Mouse (Mus musculus) left cerebral cortex, adult 11 months (tissue): ENCODE data around the gene 4930595D18Rik.

Experiments
- DNase-seq: peaks from one replicate; pipeline ENCODE4 v3.0.0; 2022; ENCODE audit warnings: low spot score

4930595D18Rik gene

DNA sequence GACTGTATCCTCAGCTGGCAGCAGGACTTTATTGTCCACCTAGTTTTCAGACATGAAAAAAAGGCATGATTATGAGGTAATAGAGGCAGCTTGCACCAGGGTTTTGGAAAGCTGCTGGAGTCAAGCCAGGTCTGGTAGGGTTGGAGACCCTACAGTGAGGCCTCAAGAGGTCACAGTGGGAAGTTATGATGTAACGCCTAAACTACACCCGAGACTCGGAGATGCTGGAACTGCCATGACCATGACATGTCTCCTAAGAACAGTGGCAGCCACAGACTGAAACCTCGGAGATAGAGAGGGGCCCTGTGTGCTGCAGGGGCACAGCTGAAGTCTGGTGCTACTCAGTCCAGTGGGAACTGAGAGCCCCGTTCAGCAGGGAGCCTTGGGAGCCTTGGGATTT is at the start of gene 4930595D18Rik:
TSS of gene 4930595D18Rik (minus strand) at position 16 of the 400 bp plus-strand sequence.
- no peak for DNase-seq

DNA sequence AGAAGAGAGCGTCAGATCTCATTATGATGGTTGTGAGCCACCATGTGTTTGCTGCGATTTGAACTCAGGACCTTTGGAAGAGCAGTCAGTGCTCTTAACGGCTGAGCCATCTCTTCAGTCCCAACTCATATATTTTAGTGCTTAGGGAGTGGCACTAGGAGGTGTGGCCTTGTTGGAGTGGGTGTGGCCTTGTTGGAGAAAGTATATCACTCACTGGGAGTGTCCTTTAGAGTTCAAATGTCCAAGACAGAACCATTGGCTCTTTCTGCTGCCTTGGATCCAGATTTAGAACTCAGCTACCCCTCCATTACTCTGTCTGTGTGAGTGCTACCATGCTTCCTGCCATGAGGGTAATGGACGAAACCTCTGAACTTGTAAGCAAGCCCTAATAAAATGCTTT is 49.5 kb upstream of the 4930595D18Rik start:
- no peak for DNase-seq

DNA sequence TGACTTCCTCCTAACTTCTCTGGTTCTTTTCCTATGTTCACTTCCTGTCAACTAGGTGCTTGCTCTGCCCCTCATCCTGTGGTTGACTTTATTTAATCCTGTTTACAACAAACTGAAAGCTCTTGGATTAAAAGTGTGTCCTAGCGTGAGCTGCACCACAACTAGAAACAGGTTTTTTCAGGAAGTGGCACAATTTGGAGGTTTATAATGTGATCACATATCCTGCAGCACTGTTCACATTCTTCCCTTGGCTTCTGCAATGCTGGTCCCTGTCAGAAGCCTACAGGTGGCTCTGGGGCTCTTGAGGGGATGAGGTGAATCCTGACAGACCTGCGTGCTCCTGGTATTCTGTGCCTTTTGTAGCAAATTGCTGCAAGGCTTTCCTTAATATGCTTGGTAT is 46.5 kb upstream of the 4930595D18Rik start:
- no peak for DNase-seq

DNA sequence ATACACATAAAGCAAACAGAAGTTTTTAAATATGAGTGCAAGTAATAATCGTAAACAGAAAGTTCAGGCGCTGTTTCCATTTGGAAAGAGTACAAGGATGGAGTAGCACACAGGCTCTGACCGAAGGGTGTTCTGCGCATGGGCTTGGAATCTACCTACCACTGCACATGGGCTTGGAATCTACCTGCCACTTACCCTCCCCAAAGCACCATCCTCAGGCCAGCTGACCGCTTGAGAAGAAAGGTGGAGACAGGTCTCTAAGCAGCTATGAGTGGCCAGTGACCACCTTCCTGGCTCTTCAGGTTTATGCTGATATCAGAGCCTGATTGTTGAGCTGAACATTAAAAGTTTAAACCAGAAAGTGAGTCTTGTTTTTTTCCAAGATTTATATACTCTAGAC is 44.2 kb upstream of the 4930595D18Rik start:
- DNase-seq: no peak

DNA sequence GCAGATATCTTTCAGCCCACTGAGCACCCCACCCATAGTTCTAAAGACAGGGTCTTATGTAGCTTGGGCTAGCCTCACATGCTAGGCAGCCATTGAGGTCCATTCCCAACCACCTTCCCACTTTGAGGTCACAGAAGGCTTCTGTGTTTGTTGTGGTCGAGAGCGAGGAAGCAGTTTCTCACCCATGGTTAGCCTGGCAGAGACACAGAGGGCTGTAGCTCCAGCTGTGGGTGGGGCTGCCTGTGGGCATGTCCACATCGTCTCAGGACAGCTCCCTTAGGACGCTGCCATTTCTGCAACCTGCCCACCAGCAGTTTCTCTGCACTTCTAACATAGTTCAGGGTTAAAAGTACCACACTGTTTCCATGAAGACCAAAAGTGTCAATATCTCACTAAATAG is 43.1 kb upstream of the 4930595D18Rik start:
- no peak for DNase-seq

DNA sequence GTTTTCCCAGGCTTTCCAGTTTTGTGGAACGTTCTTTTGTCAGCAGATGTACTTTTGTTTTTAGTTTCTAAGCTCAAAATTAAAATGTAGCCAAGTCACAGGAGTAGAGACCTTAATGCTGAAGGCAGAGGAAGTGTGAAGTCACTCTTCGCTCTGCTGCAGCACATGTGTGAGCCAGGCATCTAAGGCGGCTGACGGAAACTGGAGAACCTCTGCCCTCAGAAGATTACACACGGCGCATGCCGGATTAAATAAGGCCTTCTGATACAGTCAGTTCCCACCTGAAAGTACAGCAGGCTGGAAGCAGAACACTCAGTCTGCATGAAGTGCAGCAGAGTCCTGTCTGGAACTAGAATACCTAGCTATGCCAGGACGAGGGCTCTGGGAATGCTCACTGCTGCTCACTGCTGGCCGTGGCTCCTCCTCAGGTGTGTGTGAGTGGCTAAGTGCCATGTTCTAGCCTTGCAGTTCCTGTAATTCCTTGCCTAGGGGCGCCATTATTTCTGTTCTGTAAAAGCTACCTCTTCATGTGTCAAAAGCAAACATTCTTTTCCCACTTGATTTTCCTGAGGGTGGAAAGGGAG is 41.0 kb upstream of the 4930595D18Rik start:
- DNase-seq: no peak

DNA sequence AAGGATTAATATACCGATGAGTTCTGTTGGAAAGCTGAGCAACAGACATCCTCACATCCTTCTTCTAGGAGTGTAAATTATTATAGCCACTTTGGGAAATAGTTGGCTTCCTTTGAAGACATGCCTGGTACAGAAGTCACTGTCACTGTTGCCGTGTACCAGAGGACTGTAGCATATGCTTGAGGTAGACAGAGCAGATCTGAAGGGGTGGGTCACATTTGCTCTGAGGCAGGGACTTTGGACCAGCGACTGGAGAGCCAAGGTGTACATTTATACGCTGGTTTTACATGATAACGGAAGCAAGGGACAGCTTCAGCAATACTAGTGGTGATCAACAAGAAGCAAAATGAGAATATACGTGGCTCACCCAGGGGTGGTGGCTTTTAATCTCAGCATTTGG is 34.6 kb upstream of the 4930595D18Rik start:
- no peak for DNase-seq

DNA sequence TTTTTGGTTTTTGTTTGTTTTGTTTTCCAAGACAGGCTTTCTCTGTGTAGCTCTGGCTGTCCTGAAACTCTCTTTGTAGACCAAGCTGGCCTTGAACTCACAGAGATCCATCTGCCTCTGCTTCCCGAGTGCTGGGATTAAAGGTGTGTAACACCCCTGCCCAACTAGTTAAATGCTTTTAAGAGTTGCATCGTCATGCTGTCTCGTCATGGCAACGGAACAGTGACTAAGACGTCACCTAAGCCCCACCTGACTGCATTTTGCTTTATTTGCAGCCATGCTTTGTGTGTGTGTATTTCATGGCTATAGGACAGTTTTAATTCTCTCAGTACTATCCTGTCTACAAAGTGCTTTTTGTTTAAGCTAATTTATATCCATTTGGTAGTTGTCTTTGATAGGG is 27.4 kb upstream of the 4930595D18Rik start:
- no peak for DNase-seq

DNA sequence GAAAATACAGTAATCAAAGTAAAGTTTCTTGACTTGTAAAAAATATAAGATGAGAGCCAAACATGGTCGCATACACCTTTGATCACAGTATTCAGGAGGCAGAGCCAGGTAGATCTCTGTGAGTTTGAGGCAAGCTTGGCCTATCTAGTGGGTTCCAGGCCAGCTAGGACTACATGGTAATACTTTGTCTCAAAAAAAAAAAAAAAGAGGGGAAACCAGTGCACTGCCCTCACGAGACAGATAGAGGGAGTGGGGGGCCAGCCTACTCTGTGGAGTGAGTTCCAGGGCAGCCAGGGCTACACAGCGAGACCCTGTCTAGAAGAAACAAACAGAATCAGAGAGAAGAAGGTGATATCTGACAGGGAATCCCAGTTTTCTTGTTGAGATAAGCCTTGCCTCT is 23.4 kb upstream of the 4930595D18Rik start:
- DNase-seq: no peak

DNA sequence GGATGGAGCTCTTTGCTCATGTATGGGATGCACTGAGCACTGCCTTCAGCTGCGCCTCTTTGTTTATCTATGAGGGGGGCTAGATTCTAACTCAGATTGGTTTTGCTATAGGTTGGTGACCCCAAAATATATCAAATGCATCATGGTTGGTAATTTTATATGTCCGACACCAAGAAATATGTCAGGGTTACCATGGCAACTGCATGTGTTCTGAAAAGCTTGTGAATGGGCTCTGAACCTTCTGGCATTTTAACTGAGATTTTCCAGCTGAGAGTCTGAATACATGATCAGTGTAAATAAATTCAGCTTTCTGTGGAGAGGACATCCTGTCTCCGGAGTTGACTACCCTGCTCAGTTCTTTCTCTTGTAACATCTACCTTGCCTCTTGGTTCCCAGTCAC is 19.7 kb upstream of the 4930595D18Rik start:
- peak; percentile 19 for DNase-seq

DNA sequence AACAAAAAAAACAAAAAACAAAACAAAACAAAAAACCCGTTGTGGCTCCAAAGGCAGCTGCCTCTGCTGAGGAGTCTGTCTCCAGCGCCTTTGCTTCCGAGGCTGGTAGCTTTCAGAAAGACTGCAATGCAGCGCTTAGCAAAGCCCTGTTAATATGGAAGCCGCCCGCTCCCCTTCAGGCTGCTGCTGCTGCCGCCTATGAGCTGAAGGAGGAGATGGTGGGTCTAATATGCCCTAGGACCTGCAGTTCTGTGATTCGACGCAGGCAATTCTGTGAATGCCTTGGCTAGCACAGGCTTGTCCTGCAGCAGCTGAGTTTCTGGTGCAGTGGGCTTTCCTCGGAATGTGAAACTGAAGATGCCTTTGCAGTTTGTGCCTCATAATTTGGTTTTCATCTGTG is 18.8 kb upstream of the 4930595D18Rik start:
- no peak for DNase-seq

DNA sequence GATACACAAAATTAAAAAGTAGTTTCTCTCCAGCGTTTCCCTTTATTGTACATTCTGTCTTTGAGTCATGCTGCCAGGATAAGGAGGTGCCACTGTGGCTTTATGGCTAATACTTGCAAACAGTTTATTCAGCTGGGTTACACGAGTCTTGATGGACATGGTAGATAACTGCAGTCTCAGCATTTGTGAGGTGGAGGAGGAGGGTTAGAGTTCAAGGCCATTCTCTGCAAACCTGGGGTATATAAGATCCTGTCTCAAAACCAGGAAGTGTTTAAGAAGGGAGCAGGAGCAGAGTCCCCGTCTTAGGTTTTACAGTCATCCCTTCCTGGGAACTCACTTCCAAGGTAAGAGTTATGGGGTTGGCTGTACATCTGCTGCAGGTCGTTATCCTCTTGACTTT is 12.3 kb upstream of the 4930595D18Rik start:
- no peak for DNase-seq

DNA sequence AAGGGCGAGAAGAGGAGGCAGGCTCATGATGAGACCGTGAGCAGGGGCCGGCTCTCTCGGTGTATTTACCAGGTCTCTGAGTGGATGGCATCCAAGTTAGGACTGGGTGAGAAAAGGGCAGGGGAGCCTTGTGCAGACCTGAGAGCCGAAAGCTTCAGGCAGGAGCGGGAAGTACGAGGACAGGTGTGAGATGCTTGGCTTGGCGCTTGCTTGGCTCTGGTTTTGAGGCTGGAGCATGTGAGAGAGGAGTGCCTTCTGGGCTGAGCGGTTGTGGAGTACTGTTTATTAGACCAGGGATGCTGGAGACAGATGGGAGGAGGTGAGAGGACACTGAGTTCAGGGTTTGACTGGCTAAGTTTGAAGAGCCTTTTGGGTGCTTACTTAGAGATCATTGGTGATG is 9.0 kb upstream of the 4930595D18Rik start:
- no peak for DNase-seq

DNA sequence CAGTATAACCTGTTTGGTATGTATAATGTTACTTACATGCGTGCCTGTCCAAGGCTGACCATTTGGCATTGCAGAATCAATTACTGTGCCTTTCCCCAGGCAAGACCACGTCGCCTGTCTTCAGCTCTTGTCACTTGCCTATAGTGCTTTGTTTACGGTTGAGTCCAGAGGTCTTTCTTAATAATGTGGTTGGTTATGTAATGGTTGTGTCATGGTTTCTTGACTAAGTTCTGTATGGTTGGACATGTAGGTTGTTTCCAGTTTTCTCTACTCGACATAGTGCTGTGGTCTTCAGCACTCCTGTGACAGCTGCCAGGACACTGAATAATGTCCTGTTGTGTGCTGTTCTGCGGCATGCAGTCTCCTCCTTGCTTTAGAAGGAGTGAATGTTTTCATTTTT is 8.5 kb upstream of the 4930595D18Rik start:
- DNase-seq: no peak

DNA sequence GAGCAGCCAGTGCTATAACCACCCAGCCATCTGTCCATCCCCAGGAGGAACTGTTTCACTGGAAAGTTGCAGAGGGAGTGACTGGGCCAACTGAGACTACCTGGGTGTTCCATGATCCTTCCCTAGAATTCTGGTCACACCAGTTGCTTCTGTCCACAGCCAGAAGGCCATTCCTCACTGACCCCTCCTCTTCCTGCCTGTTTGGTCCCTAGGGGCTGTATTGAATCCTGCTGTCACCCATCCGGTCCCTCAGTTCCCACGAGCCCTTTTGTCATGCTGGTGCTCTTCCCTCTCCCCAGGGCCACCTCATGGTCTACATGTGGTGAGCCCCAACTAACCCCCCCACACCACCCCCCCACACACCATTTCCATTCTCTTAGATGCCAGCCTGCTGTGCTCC is 6.6 kb upstream of the 4930595D18Rik start:
- DNase-seq: no peak

DNA sequence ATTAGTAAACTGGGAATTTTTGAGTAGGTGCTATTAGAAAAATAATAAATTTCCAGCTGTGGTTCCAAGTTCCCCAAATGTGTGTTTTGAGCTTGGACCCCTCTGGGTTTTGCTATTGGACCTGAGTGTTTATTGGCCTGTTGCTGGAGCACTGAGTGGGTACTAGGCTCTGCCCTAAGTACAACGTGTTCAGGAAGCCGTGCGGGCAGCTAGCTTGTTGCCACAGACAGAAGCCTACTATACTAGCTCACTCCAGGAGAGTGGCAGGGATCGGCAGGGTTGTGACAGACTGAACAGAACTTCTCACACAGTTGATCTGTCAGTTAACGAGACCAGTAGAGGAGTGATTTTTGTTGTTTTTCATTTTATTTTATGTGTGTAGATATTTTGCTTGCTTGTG is 6.1 kb upstream of the 4930595D18Rik start:
- DNase-seq: no peak

DNA sequence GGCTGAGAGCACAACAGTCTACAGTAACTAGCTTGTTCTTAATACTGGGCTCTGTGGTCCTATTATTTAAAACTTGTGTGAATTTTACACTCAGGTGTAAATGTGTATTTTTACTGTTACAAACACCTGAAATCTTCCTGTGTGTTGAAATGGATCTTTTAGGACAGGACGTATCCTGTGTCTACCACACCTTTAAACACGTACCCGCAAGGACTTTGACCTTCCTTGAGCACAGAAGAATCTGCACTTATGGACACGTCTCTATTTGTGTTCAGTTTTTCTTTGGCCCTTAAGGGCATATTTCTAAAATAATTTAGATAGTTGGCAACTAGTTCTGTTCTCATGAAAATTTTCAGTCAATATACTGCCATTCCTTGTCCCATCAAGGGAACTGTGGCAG is 4.0 kb upstream of the 4930595D18Rik start:
- DNase-seq: no peak

DNA sequence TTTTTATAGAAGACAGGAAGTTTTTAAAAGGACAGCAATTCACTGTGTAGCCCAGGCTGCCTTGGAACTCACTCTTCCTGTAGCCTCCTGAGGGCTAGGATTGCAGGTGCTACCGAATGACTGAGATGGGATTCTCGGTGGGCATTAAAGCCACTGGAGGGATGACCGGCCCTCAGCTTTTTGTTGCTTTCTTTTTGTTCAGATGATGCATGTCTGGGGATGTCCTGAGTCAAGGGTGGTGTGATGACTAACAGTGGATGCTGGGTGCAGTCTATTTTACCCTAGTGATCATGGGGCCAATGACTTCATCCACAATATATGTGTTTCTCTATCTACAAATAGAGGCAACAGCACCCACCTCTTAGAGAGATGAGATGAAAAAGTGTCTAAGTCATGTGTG is 2.7 kb upstream of the 4930595D18Rik start:
- no peak for DNase-seq

DNA sequence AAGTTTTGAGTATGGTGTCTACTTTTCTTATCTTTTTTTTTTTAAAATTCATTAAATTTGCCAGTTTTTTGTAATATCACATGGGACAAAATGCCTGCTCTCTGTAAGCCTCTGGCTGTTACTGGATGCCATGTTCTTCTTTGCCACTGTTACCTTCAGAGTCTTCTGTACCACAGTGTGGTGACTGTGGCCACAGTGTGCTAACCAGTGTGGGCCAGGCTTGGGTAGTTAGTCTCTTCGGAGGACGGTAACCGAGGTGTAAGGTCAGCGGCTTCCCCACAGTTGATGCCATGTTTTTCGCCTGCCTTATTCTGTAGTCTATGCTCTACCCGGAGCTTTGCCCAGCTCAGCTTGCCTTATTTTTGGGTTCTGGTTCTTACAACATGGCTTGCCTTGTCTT is 1.9 kb downstream of the 4930595D18Rik start:
- DNase-seq: no peak

DNA sequence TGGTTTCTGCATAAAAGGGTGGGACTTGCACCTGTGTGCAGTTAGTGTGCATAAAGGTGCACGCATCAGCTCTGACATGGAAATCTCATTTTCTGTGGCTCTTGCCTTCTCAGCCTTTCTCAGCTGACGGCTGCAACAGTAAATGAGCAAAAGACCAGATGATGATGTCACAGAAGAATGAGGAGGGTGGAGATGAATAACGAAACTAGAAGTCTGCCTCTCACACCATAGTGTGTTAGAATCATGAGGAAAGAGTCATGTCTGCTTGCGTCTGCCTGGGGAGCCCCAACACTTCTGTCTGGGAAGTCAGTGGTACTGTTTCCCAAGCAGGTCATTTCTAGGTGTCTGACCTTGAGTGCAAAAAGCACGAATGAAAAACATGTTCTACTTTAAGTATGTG is 2.4 kb downstream of the 4930595D18Rik start:
- no peak for DNase-seq

DNA sequence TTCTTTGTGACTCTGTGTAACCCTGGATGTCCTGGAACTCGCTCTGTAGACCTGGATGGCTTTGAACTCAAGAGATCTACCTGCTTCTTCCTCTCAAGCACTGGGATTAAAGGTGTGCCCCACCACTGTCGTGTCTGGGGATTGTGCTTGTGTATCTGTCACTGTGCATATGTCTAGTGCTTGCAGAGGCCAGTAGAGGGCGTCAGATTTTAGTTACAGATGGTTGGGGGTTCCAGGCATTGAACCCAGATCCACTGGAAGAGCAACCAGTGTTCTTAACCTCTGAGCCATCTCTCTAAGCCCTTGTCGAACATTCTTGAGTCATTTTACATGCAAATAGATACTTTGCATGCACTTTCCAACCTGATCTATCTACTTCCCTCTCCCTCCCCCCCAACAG is 5.5 kb downstream of the 4930595D18Rik start:
- DNase-seq: no peak

DNA sequence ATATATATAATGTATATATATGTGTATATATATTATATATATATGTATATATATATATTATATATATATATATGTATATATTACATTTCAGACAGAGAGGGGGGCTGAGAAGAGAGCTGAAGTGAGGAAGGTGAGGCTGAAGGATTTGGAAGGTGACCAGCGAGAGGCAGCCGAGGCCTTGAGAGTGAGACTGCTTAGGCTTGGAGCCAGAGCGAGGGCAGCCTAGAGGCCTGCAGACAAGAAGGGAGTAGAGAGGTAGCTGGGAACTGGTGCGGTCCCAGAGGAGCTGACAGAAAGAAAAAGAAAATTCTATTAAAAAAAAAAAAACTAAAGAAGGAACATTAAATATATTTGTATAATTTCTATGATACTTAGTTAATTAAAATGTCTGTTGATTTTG is 15.4 kb downstream of the 4930595D18Rik start:
- no peak for DNase-seq

DNA sequence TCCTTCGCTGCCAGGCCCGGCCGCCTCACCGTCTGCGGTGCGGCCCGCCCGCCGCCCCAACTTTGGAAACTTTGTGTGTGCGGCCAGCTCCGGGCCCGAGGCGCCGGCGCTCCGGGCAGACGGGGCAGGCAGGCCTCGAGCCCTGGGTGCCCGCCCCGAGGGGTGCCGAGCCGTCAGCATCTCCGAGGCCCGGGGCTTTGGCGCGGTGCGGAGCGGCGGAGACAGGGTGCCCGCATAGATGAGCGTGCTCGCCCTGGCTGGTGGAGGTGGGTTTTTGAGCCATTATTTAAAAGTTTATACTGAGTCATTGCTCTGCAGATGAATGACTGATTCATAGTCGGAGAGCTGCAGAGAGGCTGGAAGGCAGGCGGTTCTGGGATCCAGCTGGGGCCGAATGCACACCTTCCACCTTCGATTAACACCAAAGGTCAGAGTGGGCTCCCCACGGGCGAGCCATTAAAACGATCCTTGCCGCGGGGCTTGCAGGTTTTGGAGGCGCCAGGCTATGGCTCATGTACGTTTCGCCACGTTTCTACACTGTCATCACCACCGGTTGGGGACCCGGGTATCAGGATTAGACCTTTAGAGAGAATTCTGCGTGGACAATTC is 17.5 kb downstream of the 4930595D18Rik start:
- no peak for DNase-seq

DNA sequence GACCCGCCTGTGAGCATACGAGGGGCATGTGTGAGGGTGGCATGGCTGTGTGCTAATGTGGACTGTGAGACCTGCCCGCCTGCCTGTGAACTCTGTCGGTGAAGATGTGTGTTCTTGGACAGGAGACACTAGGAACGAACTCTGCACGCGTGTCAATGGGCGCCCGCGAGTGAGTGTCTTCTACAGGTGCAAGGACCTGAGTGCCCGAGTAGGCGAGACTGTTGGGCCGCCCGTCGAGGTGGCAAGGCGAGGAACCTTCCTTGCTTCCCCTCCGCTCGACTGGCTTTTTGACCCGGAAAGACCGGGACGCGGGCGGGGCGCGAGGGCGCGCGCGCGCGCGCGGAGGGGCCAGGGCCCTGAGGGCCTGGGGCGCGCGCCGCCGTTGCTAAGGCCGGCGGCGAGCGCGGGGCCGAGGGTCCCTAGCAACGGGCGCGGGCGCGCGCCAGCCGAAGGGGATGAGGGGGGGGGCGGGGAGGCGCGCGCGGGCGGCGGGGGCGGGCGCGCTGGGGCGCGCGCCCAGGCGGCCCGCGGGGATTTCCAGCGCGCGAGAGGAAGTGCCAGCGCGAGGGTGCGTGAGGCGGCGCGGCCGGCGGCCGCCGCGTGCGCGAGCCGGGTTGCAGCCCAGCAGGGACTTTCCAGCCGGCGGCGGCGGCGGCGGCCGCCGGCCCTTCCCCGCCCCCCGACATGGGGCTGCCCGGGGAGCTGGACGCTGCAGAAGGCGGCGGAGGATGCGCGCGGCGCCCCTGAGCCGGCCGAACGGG is 18.3 kb downstream of the 4930595D18Rik start, which contains the start of gene Traf3:
TSS of gene Traf3 (plus strand) at position 540 of the 761 bp plus-strand sequence.
- no peak for DNase-seq
